Mouse (Mus musculus): ENCODE data around the gene Ccdc34. TPM values are rescaled to one million over a fixed set of nuclear protein-coding genes. Genes with fewer than 3 reads are reported as not detected.

The Ccdc34 gene
- polyA plus RNA-seq (2012; rRNA removed): 34.5 and 40.1 TPM in 2 replicates

GRCm38 (mm10) chr2:110017616-110018505 is at the start of gene Ccdc34:
Gene Ccdc34, plus strand, starts transcription at chr2:110017817.

Other genes with a start within 250 kb of the Ccdc34 start
- 54.5 and 58.7 TPM in 2 replicates for gene Lin7c, start 127.0 kb upstream of the Ccdc34 start, polyA plus RNA-seq (2012; rRNA removed)
- 9.2 and 13.9 TPM in 2 replicates for gene Lgr4, start 100.2 kb upstream of the Ccdc34 start, polyA plus RNA-seq (2012; rRNA removed)

All from central nervous system, embryonic 14 days (tissue).